Mouse (Mus musculus) lung, embryonic 14.5 days (tissue): ENCODE data around the gene Smim7. TPM values are rescaled to one million over a fixed set of nuclear protein-coding genes. Genes with fewer than 3 reads are reported as not detected.
A peak's percentile ranks its signal among the peaks of the same experiment; 100 is the strongest.

ENCODE experiments used
- ATAC-seq: fragments of 200-750 bp; cut with Nextera tagmentation; 2 replicates; pipeline ENCODE4 v1.8.0; 2017; ENCODE audit warnings: mild to moderate bottlenecking, moderate TSS enrichment, moderate library complexity; ENCODE audit not compliant: insufficient read depth
- DNase-seq: peaks from one replicate; pipeline ENCODE4 v3.0.0-alpha.2; 2015
- H3K27ac ChIP-seq: fragments of 300-500 bp; sonication (generic); 2 replicates; pipeline ENCODE4 v1.5.1; 2014; ENCODE audit warnings: low read depth, mild to moderate bottlenecking, moderate library complexity
- H3K27me3 ChIP-seq: fragments of 300-500 bp; sonication (generic); 2 replicates; pipeline ENCODE4 v1.6.1; 2014; ENCODE audit warnings: low read length, control low read depth; ENCODE audit not compliant: insufficient read depth
- H3K36me3 ChIP-seq: fragments of 300-500 bp; sonication (generic); 2 replicates; pipeline ENCODE4 v1.6.1; 2014; ENCODE audit warnings: control low read depth; ENCODE audit not compliant: insufficient read depth
- H3K4me1 ChIP-seq: fragments of 300-500 bp; sonication (generic); 2 replicates; pipeline ENCODE4 v1.6.1; 2014; ENCODE audit warnings: antibody characterized with exemption, control low read depth; ENCODE audit not compliant: insufficient read depth
- H3K4me2 ChIP-seq: fragments of 300-500 bp; sonication (generic); 2 replicates; pipeline ENCODE4 v1.6.1; 2014; ENCODE audit warnings: mild to moderate bottlenecking
- H3K4me3 ChIP-seq: fragments of 300-500 bp; sonication (generic); 2 replicates; pipeline ENCODE4 v1.5.1; 2014; ENCODE audit warnings: low read depth, low read length
- H3K9ac ChIP-seq: fragments of 300-500 bp; sonication (generic); 2 replicates; pipeline ENCODE4 v1.6.1; 2014
- H3K9me3 ChIP-seq: fragments of 300-500 bp; sonication (generic); 2 replicates; pipeline ENCODE4 v1.6.1; 2016; ENCODE audit warnings: low read depth, low read length, control low read depth
- CTCF ChIP-seq: IDR thresholded peaks from 2 replicates; pipeline ENCODE4 v1.5.1; 2016; ENCODE audit warnings: antibody characterized with exemption, low read depth
- WGBS: fragments of 180-500 bp; shearing (Covaris S2); extraction: QIAGEN DNeasy Blood & Tissue Kit; methylation state at CpG from one replicate; pipeline ENCODE4 v1.1.7; 2014; 5-methylcytosine and 5-hydroxymethylcytosine counted together
- polyA plus RNA-seq: library from polyadenylated mRNA; unstranded; fragments of >200 nt; fragmentation: Nextera tagmentation; extraction: Ambion mirVana; gene quantifications from 2 replicates; pipeline ENCODE4 v1.2.1, GENCODE M21; 2014

Gene Smim7
- polyA plus RNA-seq, 1 experiment from 2014 or later, result 121 TPM

DNA sequence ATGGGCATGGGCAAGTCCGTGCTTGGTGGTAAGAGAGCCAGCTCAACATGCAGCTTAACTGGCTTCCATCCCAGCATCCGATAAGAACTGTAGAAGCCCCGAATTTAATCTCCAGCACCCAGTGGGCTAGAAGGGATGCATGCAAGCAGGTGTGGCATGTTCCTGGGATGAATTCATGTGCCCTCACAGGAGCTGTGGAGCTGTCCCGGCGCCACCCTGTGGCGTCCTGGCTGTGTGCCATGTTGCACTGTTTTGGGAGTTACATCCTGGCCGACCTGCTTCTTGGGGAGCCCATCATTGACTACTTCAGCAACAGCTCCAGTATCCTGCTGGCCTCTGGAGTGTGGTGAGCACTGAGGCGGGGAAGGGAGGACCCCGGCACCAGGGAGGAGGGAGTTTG, 8.5 kb upstream of the Smim7 start:
- Histone ChIP-seq H3K9me3 (no peaks in the 10 kb centered on the region), H3K4me3 (no peak overlapping the region), H3K36me3 (no peaks in the 10 kb centered on the region), H3K27me3 (no peaks in the 10 kb centered on the region), H3K9ac (no peak overlapping the region), H3K4me1 (no peaks in the 10 kb centered on the region), H3K4me2 (no peak overlapping the region), H3K27ac (no peak overlapping the region)
- DNase-seq, result no peak
- WGBS, result 70% methylated on average over 9 of the region's 9 CpGs
- TF ChIP-seq CTCF, result no peak
- no peak for ATAC-seq

- peak; percentile 18 for DNase-seq
- TF ChIP-seq CTCF, result no peak
- Histone ChIP-seq H3K4me1 (no peaks in the 10 kb centered on the region), H3K9ac (no peak overlapping the region), H3K9me3 (no peaks in the 10 kb centered on the region), H3K27ac (no peak overlapping the region), H3K4me2 (no peak overlapping the region), H3K4me3 (no peak overlapping the region), H3K27me3 (no peaks in the 10 kb centered on the region), H3K36me3 (no peaks in the 10 kb centered on the region)
- 47% methylated on average over 1 of the region's 1 CpGs for WGBS
- no peak for ATAC-seq
Observed at GRCm38 (mm10) chr8:72577941-72578340, 7.1 kb upstream of the Smim7 start.

DNA sequence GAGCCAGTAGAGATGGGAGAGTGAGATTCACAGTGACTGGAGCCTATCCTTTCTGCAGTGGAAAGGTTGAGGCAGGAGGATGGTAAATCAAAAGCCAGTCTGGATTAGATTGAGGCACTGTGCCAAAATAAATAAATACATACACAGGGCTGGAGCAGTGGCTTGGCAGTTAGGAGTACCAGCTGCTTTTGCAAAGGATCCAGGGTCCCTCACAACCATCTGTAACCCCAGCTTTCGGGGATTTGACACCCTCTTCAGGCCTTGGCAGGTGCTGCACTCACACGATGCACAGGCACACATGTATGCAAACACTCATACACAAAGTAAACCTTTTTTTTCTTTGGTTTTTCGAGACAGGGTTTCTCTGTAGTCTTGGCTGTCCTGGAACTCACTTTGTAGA, 6.4 kb upstream of the Smim7 start:
- ATAC-seq (no peak), DNase-seq (peak; percentile 17)
- Histone ChIP-seq H3K4me3 (no peak overlapping the region), H3K9me3 (no peaks in the 10 kb centered on the region), H3K4me2 (no peak overlapping the region), H3K4me1 (no peaks in the 10 kb centered on the region), H3K9ac (no peak overlapping the region), H3K27me3 (no peaks in the 10 kb centered on the region), H3K27ac (no peak overlapping the region), H3K36me3 (no peaks in the 10 kb centered on the region)
- WGBS, result 70% methylated on average over 3 of the region's 3 CpGs
- TF ChIP-seq CTCF, result 0 out of 2 replicates have a peak, but pooled peaks have one; percentile 26

GRCm38 (mm10) chr8:72575915-72576314, 5.0 kb upstream of the Smim7 start:
- no peak for TF ChIP-seq CTCF
- Histone ChIP-seq H3K4me1 (no peaks in the 10 kb centered on the region), H3K4me2 (no peak overlapping the region), H3K27me3 (no peaks in the 10 kb centered on the region), H3K4me3 (no peak overlapping the region), H3K27ac (no peak overlapping the region), H3K9ac (no peak overlapping the region), H3K9me3 (no peaks in the 10 kb centered on the region), H3K36me3 (no peaks in the 10 kb centered on the region)
- ATAC-seq (no peak), DNase-seq (no peak)
- 90% methylated on average over 6 of the region's 6 CpGs for WGBS

DNA sequence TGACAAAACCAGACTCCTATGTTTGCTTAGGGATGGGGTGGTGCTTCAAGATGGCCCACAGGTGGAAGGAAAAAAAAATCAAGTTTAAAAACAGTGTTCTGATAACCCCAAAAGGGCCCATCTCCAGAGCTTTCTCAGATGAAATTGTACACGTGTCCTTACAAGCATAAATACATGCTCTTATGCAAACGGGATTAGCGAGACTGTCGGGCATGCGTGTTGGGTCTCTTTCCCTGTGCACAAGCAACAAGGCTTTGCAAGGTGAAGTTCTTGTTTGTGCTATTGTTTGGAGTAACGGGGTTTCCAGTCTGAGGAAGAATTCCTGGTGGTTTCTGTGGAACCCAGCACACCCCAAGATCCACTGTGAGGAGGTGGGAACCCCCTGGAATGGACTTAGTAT, 2.6 kb upstream of the Smim7 start:
- no peak for TF ChIP-seq CTCF
- no peak for ATAC-seq

DNA sequence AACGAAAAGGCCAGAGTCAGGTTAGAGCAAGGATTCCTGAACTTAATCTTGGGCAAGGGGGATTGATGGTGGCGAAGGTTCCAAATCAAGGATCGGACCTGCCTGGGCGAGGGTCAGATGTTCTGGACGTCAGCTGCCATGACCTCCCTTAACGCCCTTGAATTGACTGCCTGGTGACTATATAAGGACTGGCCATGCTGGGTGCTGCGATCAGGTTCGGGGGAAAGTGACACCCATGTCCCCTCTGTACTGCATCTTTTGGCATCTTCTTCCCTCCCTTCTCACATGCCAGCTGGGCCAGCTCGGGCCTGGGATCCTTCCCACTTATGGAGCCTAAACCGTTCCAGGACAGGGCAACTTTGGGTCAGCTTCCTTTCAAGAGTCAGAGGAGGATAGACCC, 1.6 kb upstream of the Smim7 start:
- DNase-seq (no peak), ATAC-seq (no peak)
- no peak for TF ChIP-seq CTCF
- Histone ChIP-seq H3K4me3 (peak overlapping the region; percentile 65), H3K27me3 (no peaks in the 10 kb centered on the region), H3K9me3 (no peaks in the 10 kb centered on the region), H3K4me2 (peak overlapping the region; percentile 95), H3K27ac (no peak overlapping the region), H3K9ac (peak overlapping the region; percentile 70), H3K36me3 (peaks cover 23% of the 10 kb centered on the region), H3K4me1 (peaks cover 7% of the 10 kb centered on the region; the same call in 1 of the 2 replicates)
- 4% methylated on average over 10 of the region's 10 CpGs for WGBS

More for the DNA sequence above, 2.6 kb upstream of the Smim7 start:
- H3K36me3 ChIP-seq, result peaks cover 14% of the 10 kb centered on the region
- WGBS, result 78% methylated on average over 6 of the region's 6 CpGs
- peak overlapping the region; percentile 12; the same call in 1 of the 2 replicates for H3K4me2 ChIP-seq
- no peaks in the 10 kb centered on the region for H3K9me3 ChIP-seq
- no peak overlapping the region for H3K27ac ChIP-seq
- no peak overlapping the region for H3K9ac ChIP-seq
- H3K4me3 ChIP-seq, result no peak overlapping the region
- no peaks in the 10 kb centered on the region for H3K27me3 ChIP-seq
- H3K4me1 ChIP-seq, result peaks cover 7% of the 10 kb centered on the region; the same call in 1 of the 2 replicates
- no peak for DNase-seq

DNA sequence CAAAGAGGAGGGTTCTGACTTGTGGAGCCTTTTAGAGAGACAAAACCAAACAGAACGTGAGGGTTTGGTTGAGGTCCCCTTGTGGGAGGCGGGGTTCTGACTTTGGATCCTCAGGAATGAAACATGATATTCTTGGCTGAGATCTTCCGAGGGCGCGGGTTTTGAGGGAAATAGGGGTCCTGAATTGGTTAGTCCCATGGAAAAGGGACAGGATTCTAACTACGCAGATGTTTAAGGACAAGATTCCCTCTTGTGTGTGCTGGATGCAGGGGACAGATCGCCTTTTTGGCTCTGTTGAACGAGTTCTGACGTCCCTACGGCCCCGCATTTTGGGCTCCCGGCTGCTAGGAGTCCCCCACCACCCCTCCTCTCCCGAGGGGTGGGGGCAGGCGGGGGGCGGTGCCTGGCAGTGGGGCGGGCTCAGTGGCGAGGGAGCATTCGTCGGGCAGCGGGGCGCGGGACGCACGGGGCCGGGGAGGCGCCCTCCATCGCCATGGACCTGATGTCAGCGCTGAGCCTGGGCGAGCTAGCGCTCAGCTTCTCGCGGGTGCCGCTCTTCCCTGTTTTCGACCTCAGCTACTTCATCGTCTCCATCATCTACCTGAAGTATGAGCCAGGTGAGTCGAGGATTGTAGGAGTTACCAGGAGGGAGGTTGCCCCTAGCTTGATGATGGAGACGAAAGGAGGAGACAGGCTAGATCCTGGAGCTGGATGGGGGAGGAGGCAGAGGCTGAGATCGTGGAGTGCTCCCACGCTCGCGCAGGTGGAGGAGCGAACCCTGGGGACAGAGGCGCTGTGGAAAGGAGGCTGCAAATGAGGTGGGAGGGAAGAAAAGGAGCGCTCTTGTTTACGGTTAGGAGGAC, 954 bp upstream of the Smim7 start, which contains the start of gene Tmem38a:
Gene Tmem38a (plus strand): TSS at position 445 of the 863 bp plus-strand sequence.
- H3K36me3 ChIP-seq, result peaks cover 30% of the 10 kb centered on the region
- peak within 1 kb of the TSS; percentile 99 for H3K27ac ChIP-seq
- H3K4me2 ChIP-seq, result peak within 1 kb of the TSS; percentile 95
- peaks cover 7% of the 10 kb centered on the region; the same call in 1 of the 2 replicates for H3K4me1 ChIP-seq
- no peaks in the 10 kb centered on the region for H3K9me3 ChIP-seq
- H3K27me3 ChIP-seq, result no peaks in the 10 kb centered on the region
- H3K9ac ChIP-seq, result peak within 1 kb of the TSS; percentile 70
- no peak for TF ChIP-seq CTCF
- H3K4me3 ChIP-seq, result peak within 1 kb of the TSS; percentile 65
- peak; percentile 41 for ATAC-seq
- under 1% methylated on average over 45 of the region's 45 CpGs for WGBS
- peak; percentile 84 for DNase-seq
